Mouse (Mus musculus): ENCODE results near the gene Dnlz. TPM values are rescaled to one million over a fixed set of nuclear protein-coding genes. Genes with fewer than 3 reads are reported as not detected.

Gene Dnlz
- polyA plus RNA-seq, 1 experiment from 2014 or later = 30.6 TPM

DNA sequence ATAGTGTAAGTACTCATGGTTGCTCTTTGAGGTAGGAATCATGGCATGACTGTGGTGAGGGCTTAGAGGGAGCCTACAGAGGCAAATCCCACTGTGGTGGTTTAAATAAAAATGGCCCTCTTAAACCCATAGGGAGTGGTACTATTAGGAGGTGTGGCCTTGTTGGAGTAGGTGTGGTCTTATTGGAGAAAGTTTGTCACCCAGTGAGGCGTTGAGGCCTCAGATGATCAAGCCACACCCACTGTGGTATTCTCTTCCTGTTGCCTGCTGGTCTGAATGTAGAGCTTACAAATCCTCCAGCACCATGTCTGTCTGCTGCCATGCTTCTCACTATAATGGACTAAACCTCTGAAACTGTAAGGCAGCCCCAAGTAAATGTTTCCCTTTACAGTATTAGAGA lies 47.2 kb downstream of the Dnlz start:
- H3K4me1 ChIP-seq (replicated peaks) = peaks cover 17% of the 10 kb centered on the region
- H3K4me2 ChIP-seq (replicated peaks) = no peak overlapping the region
- no peaks in the 10 kb centered on the region for H3K36me3 ChIP-seq
- no peak overlapping the region for H3K27ac ChIP-seq
- no peak overlapping the region for H3K4me3 ChIP-seq (replicated peaks)
- 78% methylated on average over 1 of the region's 1 CpGs for WGBS
- ATAC-seq = no peak
- H3K27me3 ChIP-seq = no peaks in the 10 kb centered on the region
- H3K9ac ChIP-seq (replicated peaks) = no peak overlapping the region
- no peaks in the 10 kb centered on the region for H3K9me3 ChIP-seq

DNA sequence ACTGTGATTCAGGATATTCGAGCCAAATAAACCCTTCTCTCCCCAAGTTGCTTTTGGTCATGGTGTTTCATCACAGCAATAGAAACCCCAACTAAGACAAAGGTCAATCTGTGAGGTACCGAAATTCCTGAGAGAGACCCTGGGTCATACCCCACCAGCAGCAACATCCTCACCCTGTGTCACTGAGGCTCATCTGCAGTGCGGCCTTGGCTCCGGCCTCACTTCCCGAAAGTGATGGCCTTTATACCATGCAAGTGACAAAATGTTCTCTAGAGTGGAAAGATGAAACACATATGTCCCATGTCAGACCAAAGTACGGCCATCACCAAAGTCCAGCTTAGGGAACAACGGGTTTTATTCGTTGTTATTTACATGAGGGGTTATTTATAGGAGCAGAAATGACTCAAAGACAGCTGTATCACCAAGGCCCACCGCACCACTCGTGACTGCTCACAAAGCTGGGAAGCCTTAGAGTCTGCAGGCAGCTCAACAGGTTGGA lies 49.9 kb downstream of the Dnlz start:
- no peaks in the 10 kb centered on the region for H3K27me3 ChIP-seq

DNA sequence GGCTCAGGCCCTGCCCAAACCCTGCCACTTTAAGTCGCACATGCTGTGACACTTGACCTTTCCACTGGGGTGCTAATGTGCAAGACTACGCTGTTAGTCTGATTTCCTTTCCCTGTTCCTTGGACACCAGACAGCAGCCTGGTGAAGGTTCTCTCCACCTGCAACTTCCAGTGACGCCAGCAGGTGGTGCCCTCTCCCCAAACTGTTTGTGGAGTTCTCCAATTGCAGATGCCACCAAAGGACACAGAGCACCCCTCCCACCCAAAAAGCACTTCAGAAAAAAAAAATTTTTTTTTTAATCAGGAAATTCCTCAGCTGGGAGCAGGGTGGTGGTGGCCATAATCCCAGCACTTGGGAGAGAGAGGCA lies 51.1 kb downstream of the Dnlz start:
- WGBS = 2% methylated on average over 3 of the region's 3 CpGs
- Histone ChIP-seq H3K36me3 (no peaks in the 10 kb centered on the region), H3K27ac (peak overlapping the region; percentile 93), H3K9ac (replicated peaks) (no peak overlapping the region), H3K9me3 (no peaks in the 10 kb centered on the region), H3K4me1 (replicated peaks) (peaks cover 47% of the 10 kb centered on the region), H3K4me3 (replicated peaks) (no peak overlapping the region), H3K4me2 (replicated peaks) (no peak overlapping the region), H3K27me3 (no peaks in the 10 kb centered on the region)
- ATAC-seq = no peak

More for the DNA sequence above, 49.9 kb downstream of the Dnlz start:
- no peaks in the 10 kb centered on the region for H3K9me3 ChIP-seq
- no peaks in the 10 kb centered on the region for H3K36me3 ChIP-seq
- H3K27ac ChIP-seq = no peak overlapping the region
- no peak overlapping the region for H3K9ac ChIP-seq (replicated peaks)
- WGBS = 89% methylated on average over 10 of the region's 10 CpGs
- no peak overlapping the region for H3K4me2 ChIP-seq (replicated peaks)
- H3K4me3 ChIP-seq (replicated peaks) = no peak overlapping the region
- no peak for ATAC-seq
- peaks cover 37% of the 10 kb centered on the region for H3K4me1 ChIP-seq (replicated peaks)

DNA sequence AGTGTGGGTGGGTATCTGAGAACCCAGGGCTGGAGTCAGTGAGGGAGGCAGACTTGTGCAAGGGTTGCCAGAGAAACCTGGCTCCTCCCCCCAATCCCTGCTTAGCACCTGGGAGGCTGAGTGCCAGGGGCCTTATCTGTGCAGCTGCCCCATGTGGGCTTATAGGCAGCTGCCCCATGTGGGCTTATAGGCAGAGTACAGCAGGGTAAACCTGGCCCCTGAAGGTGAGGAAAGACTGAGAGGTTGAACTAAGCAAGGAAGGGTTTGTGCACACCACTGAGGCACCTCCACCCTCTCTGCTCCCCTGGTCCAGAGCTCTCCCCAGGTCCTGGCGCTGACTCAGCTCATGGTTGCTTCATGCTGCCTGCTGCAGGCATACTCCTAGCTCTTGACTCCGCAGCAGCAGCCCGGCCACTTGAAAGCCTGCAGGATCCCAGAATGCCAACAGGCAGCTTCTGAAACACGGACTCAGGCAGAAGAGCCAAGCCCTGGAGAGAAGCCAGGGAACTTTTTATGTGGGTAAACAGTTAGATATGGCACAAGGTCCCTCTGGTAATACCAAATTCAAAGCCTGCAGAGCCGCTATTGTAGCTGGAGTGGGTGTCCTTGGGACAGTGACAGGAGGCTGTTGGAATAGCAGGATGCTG lies 51.6 kb downstream of the Dnlz start:
- H3K27me3 ChIP-seq = no peaks in the 10 kb centered on the region
- H3K4me2 ChIP-seq (replicated peaks) = no peak overlapping the region
- H3K36me3 ChIP-seq = no peaks in the 10 kb centered on the region
- H3K9me3 ChIP-seq = no peaks in the 10 kb centered on the region
- H3K4me1 ChIP-seq (replicated peaks) = peaks cover 47% of the 10 kb centered on the region
- H3K4me3 ChIP-seq (replicated peaks) = no peak overlapping the region
- no peak overlapping the region; the same call in 1 of the 2 replicates for H3K9ac ChIP-seq (replicated peaks)
- peak; percentile 2; the same call in 1 of the 2 replicates for ATAC-seq
- WGBS = 39% methylated on average over 5 of the region's 5 CpGs
- H3K27ac ChIP-seq = peak overlapping the region; percentile 93

DNA sequence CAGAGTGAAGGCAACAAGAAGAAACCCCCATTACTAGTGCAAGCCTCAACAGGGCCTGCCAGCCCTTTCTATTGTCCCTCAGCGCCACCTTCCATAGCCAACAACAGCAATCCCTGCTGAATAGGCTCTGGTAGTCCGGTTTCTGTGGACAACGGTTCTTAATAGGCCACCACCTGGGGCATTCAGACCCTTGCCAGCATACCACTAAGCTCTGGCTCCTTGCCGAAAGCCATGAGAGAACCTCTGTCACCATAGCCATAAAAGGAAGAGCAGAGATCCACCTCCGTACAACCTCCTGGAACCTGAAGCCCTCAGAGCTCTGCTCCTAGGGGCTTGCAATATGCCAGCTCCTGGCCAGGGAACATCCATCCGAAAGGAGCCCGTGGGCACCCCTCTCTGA lies 52.6 kb downstream of the Dnlz start:
- Histone ChIP-seq H3K4me1 (replicated peaks) (peaks cover 47% of the 10 kb centered on the region), H3K9me3 (no peaks in the 10 kb centered on the region), H3K27ac (peak overlapping the region; percentile 93), H3K36me3 (no peaks in the 10 kb centered on the region), H3K4me2 (replicated peaks) (peak overlapping the region; percentile 42), H3K27me3 (no peaks in the 10 kb centered on the region), H3K9ac (replicated peaks) (peak overlapping the region; percentile 59), H3K4me3 (replicated peaks) (no peak overlapping the region)
- 27% methylated on average over 7 of the region's 7 CpGs for WGBS
- ATAC-seq = peak; percentile 3; the same call in 1 of the 2 replicates

DNA sequence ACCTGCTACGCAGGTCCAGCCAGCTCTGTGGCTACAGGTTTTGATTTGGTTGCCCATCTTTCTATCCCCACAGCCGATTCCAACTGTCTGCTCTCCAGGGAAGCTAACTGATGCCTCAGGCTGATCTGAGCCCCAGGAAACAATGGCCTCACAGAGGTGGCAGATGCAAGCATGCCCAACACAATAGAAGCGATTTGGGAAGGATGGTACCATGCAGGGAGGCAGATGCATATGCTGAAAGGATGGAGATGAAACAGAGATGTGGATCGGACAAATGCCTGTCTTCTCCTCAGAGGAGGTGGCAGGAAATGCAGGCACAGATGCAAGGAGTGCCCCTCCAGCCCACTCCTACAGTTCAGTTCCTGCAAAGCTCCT lies 53.1 kb downstream of the Dnlz start:
- H3K27me3 ChIP-seq = no peaks in the 10 kb centered on the region
- peak overlapping the region; percentile 42 for H3K4me2 ChIP-seq (replicated peaks)
- peak overlapping the region; percentile 6; the same call in 1 of the 2 replicates for H3K4me3 ChIP-seq (replicated peaks)
- WGBS = 2% methylated on average over 4 of the region's 4 CpGs
- no peaks in the 10 kb centered on the region for H3K36me3 ChIP-seq
- peak overlapping the region; percentile 93 for H3K27ac ChIP-seq
- ATAC-seq = peak; percentile 49
- peak overlapping the region; percentile 59 for H3K9ac ChIP-seq (replicated peaks)
- H3K4me1 ChIP-seq (replicated peaks) = peaks cover 47% of the 10 kb centered on the region
- H3K9me3 ChIP-seq = no peaks in the 10 kb centered on the region

DNA sequence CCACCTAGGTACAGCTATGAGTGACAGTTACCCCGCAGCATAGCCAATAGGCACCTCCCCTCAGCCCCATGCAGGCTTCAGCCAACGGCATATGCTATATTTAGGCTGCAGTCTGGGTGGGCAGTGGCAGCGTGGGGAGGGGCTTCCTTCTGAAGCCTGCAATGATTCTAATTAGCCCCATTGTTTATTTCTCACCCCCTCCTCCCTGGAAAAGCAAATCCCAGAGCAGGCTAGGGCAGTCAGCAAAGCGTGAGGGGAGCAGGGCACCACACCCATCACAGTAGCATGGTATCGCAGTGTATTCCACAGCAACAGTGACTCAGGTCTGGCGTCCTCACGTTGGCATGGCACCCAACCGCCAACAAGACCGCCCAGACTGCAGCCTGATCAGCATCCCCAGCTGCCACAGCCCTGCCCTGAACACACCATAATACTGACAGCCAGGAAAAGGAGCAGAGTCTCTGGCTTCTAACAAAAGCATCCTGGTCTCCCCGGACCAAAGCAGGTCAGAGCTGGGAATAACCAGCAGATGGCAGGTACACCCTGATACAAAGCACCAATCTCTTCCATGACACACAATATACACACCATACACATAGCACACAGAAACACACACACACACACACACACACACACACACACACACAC lies 53.6 kb downstream of the Dnlz start:
- peak; percentile 85 for ATAC-seq

More for the DNA sequence above, 53.6 kb downstream of the Dnlz start:
- WGBS = 3% methylated on average over 10 of the region's 10 CpGs
- Histone ChIP-seq H3K4me1 (replicated peaks) (peaks cover 47% of the 10 kb centered on the region), H3K27me3 (no peaks in the 10 kb centered on the region), H3K9ac (replicated peaks) (peak overlapping the region; percentile 59), H3K4me3 (replicated peaks) (peak overlapping the region; percentile 6; the same call in 1 of the 2 replicates), H3K4me2 (replicated peaks) (peak overlapping the region; percentile 42), H3K27ac (peak overlapping the region; percentile 93), H3K9me3 (no peaks in the 10 kb centered on the region), H3K36me3 (no peaks in the 10 kb centered on the region)

Other genes with a start within 250 kb of the Dnlz start
- gene Nacc2, start 228.9 kb downstream of the Dnlz start, polyA plus RNA-seq (2015; fragmentation: Nextera tagmentation; extraction: Ambion mirVana) = 10.1 and 10.4 TPM in 2 replicates
- gene Lhx3, start 143.8 kb downstream of the Dnlz start, polyA plus RNA-seq (2015; fragmentation: Nextera tagmentation; extraction: Ambion mirVana) = 0.17 TPM in 1 of 2 replicates, not detected in the other
- 15.4 and 15.7 TPM in 2 replicates for gene Qsox2, start 114.6 kb downstream of the Dnlz start, polyA plus RNA-seq (2015; fragmentation: Nextera tagmentation; extraction: Ambion mirVana)
- 0.17 and 0.23 TPM in 2 replicates for gene Ccdc187, start 57.6 kb downstream of the Dnlz start, polyA plus RNA-seq (2015; fragmentation: Nextera tagmentation; extraction: Ambion mirVana)
- 147 and 162 TPM in 2 replicates for gene Gpsm1, start 36.6 kb downstream of the Dnlz start, polyA plus RNA-seq (2015; fragmentation: Nextera tagmentation; extraction: Ambion mirVana)
- gene Card9, start 8.8 kb upstream of the Dnlz start, polyA plus RNA-seq (2015; fragmentation: Nextera tagmentation; extraction: Ambion mirVana) = 1.4 and 2.3 TPM in 2 replicates
- 28.2 and 32.3 TPM in 2 replicates for gene Snapc4, start 28.5 kb upstream of the Dnlz start, polyA plus RNA-seq (2015; fragmentation: Nextera tagmentation; extraction: Ambion mirVana)
- 165 and 166 TPM in 2 replicates for gene Entr1, start 37.2 kb upstream of the Dnlz start, polyA plus RNA-seq (2015; fragmentation: Nextera tagmentation; extraction: Ambion mirVana)
- 107 and 110 TPM in 2 replicates for gene Pmpca, start 37.2 kb upstream of the Dnlz start, polyA plus RNA-seq (2015; fragmentation: Nextera tagmentation; extraction: Ambion mirVana)
- 28.0 and 28.6 TPM in 2 replicates for gene Inpp5e, start 57.1 kb upstream of the Dnlz start, polyA plus RNA-seq (2015; fragmentation: Nextera tagmentation; extraction: Ambion mirVana)
- 21.3 and 22.8 TPM in 2 replicates for gene Sec16a, start 93.1 kb upstream of the Dnlz start, polyA plus RNA-seq (2015; fragmentation: Nextera tagmentation; extraction: Ambion mirVana)
- 21.4 and 27.9 TPM in 2 replicates for gene Notch1, start 164.6 kb upstream of the Dnlz start, polyA plus RNA-seq (2015; fragmentation: Nextera tagmentation; extraction: Ambion mirVana)
- 44.9 and 55.9 TPM in 2 replicates for gene Egfl7, start 227.9 kb upstream of the Dnlz start, polyA plus RNA-seq (2015; fragmentation: Nextera tagmentation; extraction: Ambion mirVana)
- not detected in 2 replicates for gene Gm20532, start 234.5 kb upstream of the Dnlz start, polyA plus RNA-seq (2015; fragmentation: Nextera tagmentation; extraction: Ambion mirVana)

Measured in midbrain, embryonic 13.5 days (tissue).